Mouse (Mus musculus): ENCODE data around the gene Ube4b. TPM values are rescaled to one million over a fixed set of nuclear protein-coding genes. Genes with fewer than 3 reads are reported as not detected.

The Ube4b gene
- polyA plus RNA-seq, 1 experiment from 2014 or later: 40.0 TPM

DNA sequence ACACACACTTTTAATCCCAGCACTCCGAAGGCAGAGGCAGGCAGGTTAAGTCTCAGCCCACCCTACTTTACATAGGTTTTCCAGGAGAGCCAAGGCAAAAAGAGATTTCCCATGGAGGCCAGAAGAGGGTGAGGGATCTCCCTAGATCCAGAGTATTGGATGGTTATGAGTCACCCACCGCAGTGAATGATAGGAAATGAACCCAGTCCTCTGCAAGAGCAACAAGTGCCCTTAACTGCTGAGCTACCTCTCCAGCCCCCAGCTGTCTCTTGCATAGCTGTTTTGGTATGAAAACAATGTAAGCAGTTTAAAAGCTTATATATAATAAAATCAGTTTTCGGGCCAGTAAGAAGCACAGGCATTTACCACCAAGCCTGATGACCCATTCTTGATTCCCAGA lies 143.5 kb downstream of the Ube4b start:
- DNase-seq (no peak), ATAC-seq (ENCODE audit: insufficient read depth) (no peak)
- WGBS: 65% methylated on average over 3 of the region's 3 CpGs
- TF ChIP-seq CTCF (IDR thresholded peaks at IDR 0.05; ENCODE audit: low read depth): no peak
- H3K9ac ChIP-seq: no peak overlapping the region
- no peak overlapping the region for H3K4me2 ChIP-seq
- H3K36me3 ChIP-seq (ENCODE audit: insufficient read depth): 0 out of 2 replicates have a peak, but pooled peaks cover 6% of the 10 kb centered on the region
- H3K27me3 ChIP-seq (ENCODE audit: insufficient read depth, low read length): no peaks in the 10 kb centered on the region
- no peak overlapping the region for H3K4me3 ChIP-seq (ENCODE audit: low read depth, low read length)
- no peaks in the 10 kb centered on the region for H3K9me3 ChIP-seq (ENCODE audit: low read depth, low read length)
- no peak overlapping the region for H3K27ac ChIP-seq (ENCODE audit: low read depth)
- H3K4me1 ChIP-seq (ENCODE audit: insufficient read depth): no peaks in the 10 kb centered on the region

DNA sequence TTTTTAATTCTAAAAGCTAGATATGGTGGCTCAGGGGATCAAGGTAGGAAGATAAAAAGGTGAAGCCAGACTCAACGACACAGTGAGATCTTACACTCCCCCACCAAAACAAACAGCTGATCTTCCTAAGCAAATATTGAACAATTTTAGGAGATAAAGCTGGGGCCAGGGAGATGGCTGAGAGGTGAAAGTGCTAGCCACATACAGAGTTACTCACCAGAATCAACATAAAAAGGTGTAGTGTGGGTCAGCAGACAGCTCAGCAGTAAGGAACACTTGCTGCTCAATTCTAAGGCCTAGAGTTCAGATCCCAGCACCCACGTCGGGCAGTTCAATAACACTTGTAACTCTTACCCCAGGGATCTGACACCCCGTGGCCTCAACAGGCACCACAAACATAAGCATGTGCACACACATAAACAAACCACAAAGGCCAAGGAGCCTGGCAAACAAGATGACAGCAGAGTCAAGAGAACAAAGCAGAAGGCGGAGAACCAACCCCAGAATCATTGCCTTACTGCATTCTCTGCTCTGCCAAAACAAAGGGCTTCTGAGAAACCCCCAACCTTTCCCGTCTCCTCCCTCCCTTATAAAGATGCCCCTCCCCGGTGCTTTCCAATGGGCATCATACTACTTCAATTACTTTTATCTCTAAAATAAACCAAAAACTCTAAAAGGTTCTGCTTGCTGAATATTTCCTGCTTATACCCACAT lies 144.4 kb downstream of the Ube4b start:
- no peak overlapping the region for H3K4me2 ChIP-seq
- no peaks in the 10 kb centered on the region for H3K27me3 ChIP-seq (ENCODE audit: insufficient read depth, low read length)
- DNase-seq (no peak), ATAC-seq (ENCODE audit: insufficient read depth) (no peak)
- TF ChIP-seq CTCF (IDR thresholded peaks at IDR 0.05; ENCODE audit: low read depth): no peak
- no peak overlapping the region for H3K4me3 ChIP-seq (ENCODE audit: low read depth, low read length)
- 57% methylated on average over 7 of the region's 7 CpGs for WGBS
- H3K36me3 ChIP-seq (ENCODE audit: insufficient read depth): 0 out of 2 replicates have a peak, but pooled peaks cover 6% of the 10 kb centered on the region
- H3K9me3 ChIP-seq (ENCODE audit: low read depth, low read length): no peaks in the 10 kb centered on the region
- no peak overlapping the region for H3K9ac ChIP-seq
- H3K27ac ChIP-seq (ENCODE audit: low read depth): no peak overlapping the region
- H3K4me1 ChIP-seq (ENCODE audit: insufficient read depth): no peaks in the 10 kb centered on the region

Other genes starting within 250 kb of the Ube4b start
- 38.9 and 39.7 TPM in 2 replicates for gene Kif1b, start 119.1 kb downstream of the Ube4b start, polyA plus RNA-seq (2014; fragmentation: Nextera tagmentation; extraction: Ambion mirVana)
- 1.4 and 1.7 TPM in 2 replicates for gene Rbp7, start 28.2 kb upstream of the Ube4b start, polyA plus RNA-seq (2014; fragmentation: Nextera tagmentation; extraction: Ambion mirVana)
- gene Tmem274, start 50.6 kb upstream of the Ube4b start, polyA plus RNA-seq (2014; fragmentation: Nextera tagmentation; extraction: Ambion mirVana): 0.32 TPM in 1 of 2 replicates, not detected in the other
- gene Nmnat1, start 58.5 kb upstream of the Ube4b start, polyA plus RNA-seq (2014; fragmentation: Nextera tagmentation; extraction: Ambion mirVana): 12.0 and 12.5 TPM in 2 replicates
- 51.1 and 52.8 TPM in 2 replicates for gene Lzic, start 58.5 kb upstream of the Ube4b start, polyA plus RNA-seq (2014; fragmentation: Nextera tagmentation; extraction: Ambion mirVana)
- 65.3 and 65.4 TPM in 2 replicates for gene Ctnnbip1, start 91.5 kb upstream of the Ube4b start, polyA plus RNA-seq (2014; fragmentation: Nextera tagmentation; extraction: Ambion mirVana)
- 45.3 and 45.7 TPM in 2 replicates for gene Clstn1, start 159.7 kb upstream of the Ube4b start, polyA plus RNA-seq (2014; fragmentation: Nextera tagmentation; extraction: Ambion mirVana)

Data from lung, embryonic 14.5 days (tissue).